Mouse (Mus musculus) heart, adult 2 months (tissue): ENCODE data around the gene Fbln5.

Experiments
- EP300 ChIP-seq: fragments of 200-500 bp; IDR thresholded peaks from 2 replicates; pipeline ENCODE4 v1.6.1; 2011; ENCODE audit warnings: low read depth, low read length, control low read depth; ENCODE audit not compliant: insufficient read depth
- POLR2A ChIP-seq: fragments of 200-500 bp; IDR thresholded peaks from 2 replicates; pipeline ENCODE4 v1.6.1; 2011; ENCODE audit warnings: mild to moderate bottlenecking, low read depth, low read length, control low read depth; ENCODE audit not compliant: insufficient read depth

DNA sequence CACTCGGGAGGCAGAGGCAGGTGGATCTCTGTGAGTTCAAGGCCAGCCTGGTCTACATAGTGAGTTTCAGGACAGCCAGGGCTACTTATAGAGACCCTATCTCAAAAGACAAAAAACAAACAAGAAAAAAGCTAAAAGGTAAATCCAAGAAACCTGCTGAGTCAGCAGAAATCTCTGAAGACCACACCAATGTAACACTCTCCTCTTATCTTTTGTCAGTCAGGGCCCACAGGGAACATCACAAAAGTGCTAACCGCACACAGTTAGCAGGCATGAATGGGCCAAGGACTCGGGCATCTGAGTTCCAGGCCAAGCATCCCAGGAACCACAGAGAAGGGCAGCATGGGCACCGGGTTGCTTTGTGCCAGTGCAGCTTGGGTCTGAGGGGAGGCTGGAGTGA, 26.2 kb downstream of the Fbln5 start:
- TF ChIP-seq POLR2A (no peak), EP300 (no peak)
